Mouse (Mus musculus) embryonic facial prominence, embryonic 15.5 days (tissue): ENCODE measurements around the gene Dhx33. TPM values are rescaled to one million over a fixed set of nuclear protein-coding genes. Genes with fewer than 3 reads are reported as not detected.

Source experiments
- ATAC-seq: fragments of 200-750 bp; cut with Nextera tagmentation; 2 replicates; pipeline ENCODE4 v1.8.0; 2017; ENCODE audit warnings: low read depth, moderate TSS enrichment; ENCODE audit not compliant: insufficient number of reproducible peaks, low FRiP score, low TSS enrichment
- H3K27ac ChIP-seq: fragments of 300-500 bp; sonication (generic); replicated peaks from 2 replicates; pipeline ENCODE4 v1.5.1; 2015; ENCODE audit warnings: mild to moderate bottlenecking, inconsistent platforms
- H3K27me3 ChIP-seq: fragments of 300-500 bp; sonication (generic); 2 replicates; pipeline ENCODE4 v1.6.1; 2015; ENCODE audit warnings: inconsistent platforms
- H3K36me3 ChIP-seq: fragments of 300-500 bp; sonication (generic); 2 replicates; pipeline ENCODE4 v1.6.1; 2015; ENCODE audit warnings: mild to moderate bottlenecking, inconsistent platforms
- H3K4me1 ChIP-seq: fragments of 300-500 bp; sonication (generic); 2 replicates; pipeline ENCODE4 v1.6.1; 2015; ENCODE audit warnings: inconsistent platforms
- H3K4me2 ChIP-seq: fragments of 300-500 bp; sonication (generic); replicated peaks from 2 replicates; pipeline ENCODE4 v1.6.1; 2015; ENCODE audit warnings: mild to moderate bottlenecking, inconsistent platforms
- H3K4me3 ChIP-seq: fragments of 300-500 bp; sonication (generic); replicated peaks from 2 replicates; pipeline ENCODE4 v1.5.1; 2015; ENCODE audit warnings: mild to moderate bottlenecking, inconsistent platforms
- H3K9ac ChIP-seq: fragments of 300-500 bp; sonication (generic); 2 replicates; pipeline ENCODE4 v1.6.1; 2015; ENCODE audit warnings: inconsistent platforms
- H3K9me3 ChIP-seq: fragments of 300-500 bp; sonication (generic); replicated peaks from 2 replicates; pipeline ENCODE4 v1.6.1; 2016; ENCODE audit warnings: inconsistent platforms
- WGBS: fragments of 180-500 bp; shearing (Covaris S2); methylation state at CpG from one replicate; pipeline ENCODE4 v1.1.7; 2015; 5-methylcytosine and 5-hydroxymethylcytosine counted together
- polyA plus RNA-seq: library from polyadenylated mRNA; unstranded; fragments of >200 nt; fragmentation: Nextera tagmentation; extraction: Ambion mirVana; gene quantifications from 2 replicates; pipeline ENCODE4 v1.2.1, GENCODE M21; 2015

Dhx33 gene
- polyA plus RNA-seq, 1 experiment from 2014 or later: 16.5 TPM

DNA sequence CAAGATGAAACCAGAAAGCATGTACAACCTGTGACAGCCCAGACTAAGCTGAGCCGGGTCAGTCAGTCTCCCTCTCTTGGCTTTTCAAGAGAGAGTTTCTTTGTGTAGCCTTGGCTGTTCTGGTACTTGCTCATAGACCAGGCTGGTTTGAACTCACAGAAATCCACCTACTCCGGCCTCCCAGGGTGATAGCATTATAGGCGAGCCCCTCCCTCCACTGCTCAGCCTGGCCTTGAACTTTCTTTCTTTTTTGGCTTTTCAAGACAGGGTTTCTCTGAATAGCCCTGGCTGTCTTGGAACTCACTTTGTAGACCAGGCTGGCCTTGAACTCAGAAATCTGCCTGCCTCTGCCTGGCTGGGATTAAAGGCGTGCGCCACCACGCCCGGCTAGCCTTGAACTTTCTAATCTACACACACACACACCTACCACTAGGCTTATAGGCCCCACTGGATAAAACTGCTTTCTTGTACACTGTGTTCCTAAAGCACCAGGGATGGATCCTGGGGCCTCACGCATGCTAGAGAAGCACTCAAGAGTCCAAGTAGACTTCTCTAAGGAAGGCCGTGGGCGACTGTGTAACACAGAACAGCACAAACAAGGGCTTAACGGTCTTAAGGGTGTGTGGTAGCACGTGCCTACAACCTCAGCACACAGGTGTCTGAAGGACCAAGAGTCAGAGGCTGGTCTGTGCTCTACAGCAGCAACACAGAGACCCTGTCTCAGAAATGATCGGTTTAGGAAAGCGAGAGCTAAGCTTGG is 23.3 kb downstream of the Dhx33 start:
- peaks cover 16% of the 10 kb centered on the region for H3K4me1 ChIP-seq
- no peak overlapping the region; the same call in 1 of the 2 replicates for H3K4me3 ChIP-seq
- H3K27me3 ChIP-seq: no peaks in the 10 kb centered on the region
- no peak overlapping the region for H3K9ac ChIP-seq
- H3K4me2 ChIP-seq: no peak overlapping the region
- ATAC-seq: no peak
- no peaks in the 10 kb centered on the region for H3K9me3 ChIP-seq
- H3K27ac ChIP-seq: no peak overlapping the region
- peaks cover 63% of the 10 kb centered on the region for H3K36me3 ChIP-seq
- 93% methylated on average over 14 of the region's 14 CpGs for WGBS

GRCm38 (mm10) chr11:70980232-70980631 is 24.0 kb downstream of the Dhx33 start:
- ATAC-seq: no peak
- Histone ChIP-seq H3K36me3 (peaks cover 63% of the 10 kb centered on the region), H3K9ac (no peak overlapping the region), H3K4me2 (no peak overlapping the region), H3K9me3 (no peaks in the 10 kb centered on the region), H3K4me3 (no peak overlapping the region), H3K4me1 (peaks cover 16% of the 10 kb centered on the region), H3K27ac (no peak overlapping the region), H3K27me3 (no peaks in the 10 kb centered on the region)
- 82% methylated on average over 6 of the region's 6 CpGs for WGBS

GRCm38 (mm10) chr11:70977293-70977692 is 26.9 kb downstream of the Dhx33 start:
- H3K27ac ChIP-seq: no peak overlapping the region
- no peaks in the 10 kb centered on the region for H3K27me3 ChIP-seq
- no peak overlapping the region for H3K9ac ChIP-seq
- 88% methylated on average over 6 of the region's 6 CpGs for WGBS
- H3K4me2 ChIP-seq: no peak overlapping the region
- ATAC-seq: no peak
- H3K36me3 ChIP-seq: peaks cover 84% of the 10 kb centered on the region
- H3K4me3 ChIP-seq: no peak overlapping the region
- H3K9me3 ChIP-seq: no peaks in the 10 kb centered on the region
- peaks cover 16% of the 10 kb centered on the region for H3K4me1 ChIP-seq

- peaks cover 77% of the 10 kb centered on the region for H3K36me3 ChIP-seq
- no peaks in the 10 kb centered on the region for H3K27me3 ChIP-seq
- H3K9me3 ChIP-seq: no peaks in the 10 kb centered on the region
- H3K4me2 ChIP-seq: no peak overlapping the region
- H3K4me3 ChIP-seq: no peak overlapping the region
- ATAC-seq: no peak
- no peak overlapping the region for H3K27ac ChIP-seq
- no peak overlapping the region for H3K9ac ChIP-seq
- WGBS: 69% methylated on average over 2 of the region's 2 CpGs
- H3K4me1 ChIP-seq: peaks cover 4% of the 10 kb centered on the region; the same call in 1 of the 2 replicates
Measured at GRCm38 (mm10) chr11:70975193-70975592, 29.0 kb downstream of the Dhx33 start.

- Histone ChIP-seq H3K36me3 (peaks cover 66% of the 10 kb centered on the region), H3K9me3 (no peaks in the 10 kb centered on the region), H3K4me1 (peaks cover 4% of the 10 kb centered on the region; the same call in 1 of the 2 replicates), H3K27me3 (no peaks in the 10 kb centered on the region), H3K9ac (no peak overlapping the region), H3K4me2 (no peak overlapping the region), H3K4me3 (no peak overlapping the region), H3K27ac (no peak overlapping the region)
- WGBS: 64% methylated on average over 4 of the region's 4 CpGs
- ATAC-seq: no peak
Measured at GRCm38 (mm10) chr11:70973947-70974346, 30.3 kb downstream of the Dhx33 start.

DNA sequence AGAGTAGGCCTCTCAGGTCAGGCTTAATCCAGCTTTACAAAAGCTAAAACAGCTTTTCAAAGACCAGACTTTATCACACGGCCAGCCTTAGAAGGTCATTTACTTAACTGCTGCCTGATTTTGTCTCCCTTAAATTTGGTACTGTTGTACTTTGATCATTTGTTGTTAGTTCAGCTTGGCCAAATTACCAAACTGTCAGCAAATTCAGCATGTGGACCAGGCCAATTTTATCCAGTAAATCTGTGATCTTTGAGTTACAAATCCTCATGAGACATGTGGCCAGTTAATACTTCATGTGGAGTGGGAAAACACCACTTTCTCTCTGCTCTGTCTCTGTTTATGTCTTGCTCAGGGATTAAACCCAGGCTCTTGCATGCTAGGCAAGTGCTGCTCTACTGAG is 31.7 kb downstream of the Dhx33 start:
- 61% methylated on average over 1 of the region's 1 CpGs for WGBS
- peaks cover 54% of the 10 kb centered on the region for H3K36me3 ChIP-seq

GRCm38 (mm10) chr11:70970560-70971540 is 33.4 kb downstream of the Dhx33 start:
- Histone ChIP-seq H3K27ac (peak overlapping the region; percentile 93), H3K4me1 (peaks cover 13% of the 10 kb centered on the region), H3K4me3 (peak overlapping the region; percentile 92), H3K36me3 (peaks cover 45% of the 10 kb centered on the region), H3K4me2 (peak overlapping the region; percentile 65), H3K27me3 (no peaks in the 10 kb centered on the region), H3K9me3 (no peaks in the 10 kb centered on the region), H3K9ac (peak overlapping the region; percentile 39)
- WGBS: 18% methylated on average over 24 of the region's 24 CpGs
- ATAC-seq: peak; percentile 30; the same call in 1 of the 2 replicates

More for the DNA sequence above, 31.7 kb downstream of the Dhx33 start:
- no peak overlapping the region for H3K9ac ChIP-seq
- H3K4me1 ChIP-seq: peaks cover 13% of the 10 kb centered on the region
- no peaks in the 10 kb centered on the region for H3K27me3 ChIP-seq
- no peak overlapping the region for H3K27ac ChIP-seq
- no peaks in the 10 kb centered on the region for H3K9me3 ChIP-seq
- ATAC-seq: no peak
- no peak overlapping the region for H3K4me2 ChIP-seq
- no peak overlapping the region for H3K4me3 ChIP-seq

DNA sequence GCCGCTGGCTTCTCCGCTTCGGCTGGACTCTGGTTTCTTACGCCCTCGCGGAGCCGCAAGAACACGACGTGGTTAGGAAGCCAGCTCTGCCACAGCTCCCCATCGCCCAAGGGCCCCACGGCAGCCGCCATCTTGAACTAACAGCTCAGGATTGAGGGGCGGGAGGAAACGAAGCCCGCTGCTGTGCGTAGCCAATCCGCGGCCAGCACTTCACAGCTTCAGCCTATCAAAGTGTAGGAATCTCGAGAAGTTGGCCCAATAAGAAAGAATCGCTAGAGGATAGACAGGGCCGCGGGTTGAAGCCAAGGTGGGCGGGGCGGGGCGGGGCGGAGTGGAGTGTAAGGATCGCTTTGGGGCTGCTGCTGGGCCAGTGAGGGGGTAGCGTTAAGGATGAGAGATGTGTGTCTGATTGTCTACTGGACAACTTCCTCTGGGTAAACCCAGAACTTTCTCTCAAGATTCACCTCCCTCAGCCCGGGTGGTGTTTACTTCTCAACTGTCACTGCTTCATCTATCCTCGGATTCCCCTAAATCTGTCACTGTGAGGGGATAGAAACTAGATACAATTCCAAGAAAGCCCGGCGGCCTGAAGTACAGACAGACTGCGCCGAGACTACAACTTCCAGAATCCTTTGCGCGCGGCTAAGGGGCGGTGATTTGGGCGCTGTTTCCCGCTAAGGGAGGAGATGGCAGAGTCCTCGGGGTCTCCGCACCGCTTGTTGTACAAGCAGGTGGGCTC is 34.2 kb downstream of the Dhx33 start, which contains the start of the genes Nup88 and Rpain:
Nup88 (minus strand) TSS at position 153 of the 739 bp plus-strand sequence.
Rpain (plus strand) TSS at position 393 of the 739 bp plus-strand sequence.
- H3K4me3 ChIP-seq: peak within 1 kb of the TSS; percentile 92
- peak; percentile 97 for ATAC-seq
- WGBS: under 1% methylated on average over 43 of the region's 43 CpGs
- peak within 1 kb of the TSS; percentile 94 for H3K9ac ChIP-seq
- H3K36me3 ChIP-seq: peaks cover 44% of the 10 kb centered on the region
- peaks cover 13% of the 10 kb centered on the region for H3K4me1 ChIP-seq
- H3K4me2 ChIP-seq: peak within 1 kb of the TSS; percentile 65
- peak within 1 kb of the TSS; percentile 93 for H3K27ac ChIP-seq
- H3K27me3 ChIP-seq: no peaks in the 10 kb centered on the region
- H3K9me3 ChIP-seq: no peaks in the 10 kb centered on the region

- H3K36me3 ChIP-seq: peaks cover 44% of the 10 kb centered on the region
- no peaks in the 10 kb centered on the region for H3K9me3 ChIP-seq
- 0% methylated on average over 25 of the region's 25 CpGs for WGBS
- peaks cover 13% of the 10 kb centered on the region for H3K4me1 ChIP-seq
- H3K9ac ChIP-seq: peak overlapping the region; percentile 94
- peak overlapping the region; percentile 92 for H3K4me3 ChIP-seq
- peak overlapping the region; percentile 92 for H3K27ac ChIP-seq
- H3K4me2 ChIP-seq: peak overlapping the region; percentile 54
- no peak; the same call in 1 of the 2 replicates for ATAC-seq
- no peaks in the 10 kb centered on the region for H3K27me3 ChIP-seq
Measured at GRCm38 (mm10) chr11:70969271-70969794, 34.9 kb downstream of the Dhx33 start.

GRCm38 (mm10) chr11:70964222-70964907 is 39.9 kb downstream of the Dhx33 start:
- no peak overlapping the region for H3K4me2 ChIP-seq
- H3K9ac ChIP-seq: no peak overlapping the region
- peaks cover 8% of the 10 kb centered on the region for H3K4me1 ChIP-seq
- H3K36me3 ChIP-seq: peaks cover 64% of the 10 kb centered on the region
- H3K4me3 ChIP-seq: no peak overlapping the region
- 76% methylated on average over 4 of the region's 4 CpGs for WGBS
- no peak for ATAC-seq
- no peaks in the 10 kb centered on the region for H3K9me3 ChIP-seq
- no peaks in the 10 kb centered on the region for H3K27me3 ChIP-seq
- no peak overlapping the region for H3K27ac ChIP-seq
